Mouse (Mus musculus): Measurements from ENCODE around the gene Specc1. TPM values are rescaled to one million over a fixed set of nuclear protein-coding genes. Genes with fewer than 3 reads are reported as not detected.

Specc1 gene
- total RNA-seq, 2 experiments from 2014 or later: 16.3 to 22.4 TPM

Other genes starting within 250 kb of the Specc1 start
- gene Slc5a10, start 235.9 kb upstream of the Specc1 start, total RNA-seq (2021): 1 to 10 TPM in 1 of 2 experiments, under 1 TPM in 1; 0.23 to 5.6 TPM
- 10 to 100 TPM; 33.6 to 39.8 TPM for gene Prpsap2, start 194.7 kb upstream of the Specc1 start, total RNA-seq (2021)
- 10 to 100 TPM; 27.6 TPM for gene Ulk2, start 101.7 kb upstream of the Specc1 start, total RNA-seq (2021)
- gene Akap10, start 26.5 kb upstream of the Specc1 start, total RNA-seq (2021): 10 to 100 TPM; 29.0 TPM

All from adrenal gland, postnatal 4 days (tissue).